Mouse (Mus musculus): ENCODE measurements around the gene Syngr2.
"Not testable (repeated sequence)": the region's sequence is repeated elsewhere in the genome, so short reads cannot be mapped to it uniquely, and the experiment has no call there.

Gene Syngr2

DNA sequence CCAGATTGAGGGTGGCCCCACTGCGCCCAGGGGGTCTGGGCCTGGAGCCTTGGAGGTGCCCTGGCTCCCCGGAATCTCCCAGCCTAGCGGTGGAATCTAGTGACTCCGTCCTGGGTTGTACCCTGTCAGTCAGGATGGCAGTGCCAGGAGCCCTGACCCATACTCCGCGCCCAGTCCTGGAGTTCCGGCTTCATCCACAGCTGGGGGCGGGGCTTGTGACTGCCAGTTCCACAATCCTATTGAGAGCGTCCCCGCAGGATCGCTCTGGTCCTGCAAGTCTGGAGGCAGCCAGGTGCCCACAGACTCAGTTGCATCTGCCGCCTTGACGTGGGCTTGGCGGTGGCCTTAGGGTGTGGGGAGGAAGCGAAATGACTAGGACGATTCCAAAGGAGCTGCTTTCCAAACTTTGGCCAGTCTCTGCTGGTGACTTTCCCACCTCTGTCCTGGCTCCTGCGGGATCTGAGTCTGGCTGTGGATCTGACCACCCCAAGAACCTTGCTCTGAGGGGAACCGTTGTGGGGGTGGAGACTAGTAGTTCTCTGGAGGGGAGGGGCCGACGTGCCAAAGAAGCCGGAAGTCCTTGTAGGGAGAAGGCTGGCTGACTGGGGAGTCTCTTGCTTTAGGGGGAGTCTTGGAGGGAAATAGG, 1.1 kb downstream of the Syngr2 start:
- peak; percentile 59 to 70 for DNase-seq (ENCODE audit: low spot score in 2 of 2)

DNA sequence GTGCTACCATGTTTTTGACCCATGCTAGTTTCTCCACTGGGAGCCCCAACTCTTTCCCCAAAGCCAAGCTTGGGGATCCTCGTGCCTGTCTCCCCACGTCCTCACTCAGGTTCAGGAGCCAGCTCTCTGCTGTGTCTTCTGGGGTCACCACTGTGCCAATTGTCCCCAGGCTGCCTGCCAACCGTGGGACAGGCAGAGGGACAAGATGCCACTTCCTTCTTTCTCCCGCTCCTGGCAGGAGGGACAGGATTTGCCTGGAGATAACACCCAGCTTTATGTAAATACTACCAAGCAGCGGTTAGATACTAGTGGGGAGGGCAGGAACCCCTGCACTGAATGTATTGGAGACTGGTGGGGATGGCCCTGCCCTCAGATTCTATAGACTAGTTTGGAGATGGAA, 4.4 kb downstream of the Syngr2 start:
- no peak for DNase-seq (ENCODE audit: low spot score in 2 of 2)

DNA sequence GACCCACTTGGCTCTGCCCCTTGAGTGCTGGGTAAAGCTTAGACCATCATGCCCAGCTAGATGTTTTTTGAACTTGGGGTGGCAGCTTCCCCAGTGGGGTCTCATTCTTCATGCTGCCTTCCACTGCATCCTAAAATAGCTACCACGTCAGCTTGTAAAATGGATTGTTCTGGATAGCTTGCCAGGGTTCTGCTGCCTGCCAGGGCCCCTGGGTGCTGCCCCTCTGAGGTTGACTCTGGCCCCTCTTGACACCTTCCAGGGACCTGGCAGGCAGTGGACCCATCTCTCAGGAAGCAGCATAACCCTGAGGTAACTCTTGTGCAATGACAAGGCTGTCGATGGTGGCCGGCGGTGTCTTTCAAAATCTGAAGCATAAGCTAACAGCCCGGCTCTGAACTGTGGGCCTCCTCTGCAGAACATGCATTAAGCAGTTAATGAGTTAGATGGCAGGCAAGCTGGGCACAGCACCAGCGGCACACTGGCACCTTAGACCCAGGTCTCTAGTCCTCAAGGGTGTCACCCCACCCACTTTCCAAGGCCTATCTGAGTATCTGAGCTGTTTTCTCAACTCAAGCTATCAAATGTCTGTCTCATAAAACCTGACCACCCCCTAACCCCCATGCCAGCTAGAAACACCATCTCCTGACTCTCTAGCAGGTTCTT, 5.4 kb downstream of the Syngr2 start:
- no peak for DNase-seq (ENCODE audit: low spot score in 2 of 2)

DNA sequence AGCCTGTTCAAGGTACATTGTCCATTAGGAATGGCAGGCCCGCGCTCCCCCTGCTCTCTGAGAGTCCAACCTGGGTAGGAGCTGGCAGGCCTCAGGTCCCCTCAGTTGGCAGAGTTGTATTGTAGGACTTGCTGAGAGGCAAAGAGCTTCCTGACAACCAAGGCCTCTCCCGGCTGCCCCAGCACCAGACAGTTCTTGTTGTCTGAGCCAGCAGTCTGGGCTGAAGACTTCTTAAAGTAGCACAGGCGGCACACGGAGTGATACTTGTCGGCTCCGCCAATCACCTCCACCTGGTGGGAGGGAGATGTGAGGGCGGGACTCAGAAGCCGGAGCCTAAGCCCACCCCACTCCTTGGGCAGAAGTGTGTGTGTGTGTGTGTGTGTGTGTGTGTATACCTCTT, 6.4 kb downstream of the Syngr2 start:
- not testable (repeated sequence) for DNase-seq (ENCODE audit: low spot score in 2 of 2)

DNA sequence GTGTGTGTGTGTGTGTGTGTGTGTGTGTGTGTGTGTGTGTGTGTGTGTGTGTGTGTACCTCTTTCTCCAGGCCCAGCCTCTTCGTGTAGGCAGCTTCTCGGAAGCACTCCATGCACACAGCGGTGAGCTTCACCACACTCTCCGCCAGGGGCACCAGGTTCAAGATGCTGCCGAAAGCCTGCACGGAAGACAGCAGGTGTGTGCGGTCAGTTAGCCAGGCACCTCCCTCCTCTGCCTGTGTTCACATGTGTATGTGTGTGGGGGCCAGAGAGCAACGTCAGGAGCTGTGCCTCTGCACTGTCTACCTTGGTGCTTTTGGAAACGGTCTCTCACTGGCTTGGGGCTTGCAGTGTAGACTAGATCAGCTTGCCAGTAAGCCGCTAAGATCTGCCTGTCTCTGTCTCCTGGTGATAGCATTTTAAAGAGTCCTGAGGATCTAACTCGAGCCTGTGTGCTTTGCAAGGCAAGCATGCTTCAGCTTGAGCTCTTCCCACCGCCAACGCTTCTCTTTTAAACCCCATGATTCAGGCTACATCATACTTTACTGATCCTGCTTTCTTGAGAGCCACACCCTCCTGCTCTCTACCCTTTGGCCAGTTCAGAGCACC, 7.0 kb downstream of the Syngr2 start:
- DNase-seq (ENCODE audit: low spot score in 2 of 2) = no peak

DNA sequence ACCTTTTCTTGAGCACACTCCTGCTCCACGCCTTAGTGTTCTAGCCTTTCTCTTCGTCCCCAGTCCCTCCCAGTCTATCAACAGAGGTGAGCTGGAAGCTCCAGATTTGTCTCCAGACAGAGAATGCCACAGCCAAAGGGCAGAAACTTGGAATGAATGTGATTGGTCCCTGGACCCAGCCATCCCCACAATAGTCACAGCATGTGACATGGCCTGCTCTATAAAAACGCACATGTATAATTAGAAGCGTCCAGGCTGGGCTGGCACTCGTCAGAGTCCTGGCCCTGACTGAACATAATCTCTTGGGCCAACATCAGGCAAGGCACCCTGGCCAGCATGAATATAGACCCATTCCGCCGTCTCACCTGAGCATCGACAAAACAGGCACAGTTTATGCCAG, 9.6 kb downstream of the Syngr2 start:
- DNase-seq (ENCODE audit: low spot score in 2 of 2) = no peak

DNA sequence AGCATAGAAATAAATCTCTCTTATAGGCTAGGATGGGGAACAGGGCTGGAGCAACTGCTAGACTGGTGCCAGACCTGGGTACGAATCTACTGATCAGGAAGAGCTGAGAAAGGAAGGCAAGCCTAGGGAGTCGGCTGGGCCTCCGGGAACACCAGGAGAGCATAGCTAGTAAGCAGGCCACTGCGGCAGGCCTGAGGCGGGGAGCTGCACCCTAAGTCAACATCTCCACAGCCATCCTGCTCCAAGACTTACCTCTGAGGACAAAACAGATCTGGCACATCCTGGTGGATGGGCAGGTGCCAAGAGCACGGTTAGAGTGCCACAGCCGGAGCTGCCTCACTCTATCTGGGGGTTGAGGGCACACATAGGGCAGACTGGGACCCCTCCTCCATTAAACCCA, 10.7 kb downstream of the Syngr2 start:
- no peak for DNase-seq (ENCODE audit: low spot score in 2 of 2)

DNA sequence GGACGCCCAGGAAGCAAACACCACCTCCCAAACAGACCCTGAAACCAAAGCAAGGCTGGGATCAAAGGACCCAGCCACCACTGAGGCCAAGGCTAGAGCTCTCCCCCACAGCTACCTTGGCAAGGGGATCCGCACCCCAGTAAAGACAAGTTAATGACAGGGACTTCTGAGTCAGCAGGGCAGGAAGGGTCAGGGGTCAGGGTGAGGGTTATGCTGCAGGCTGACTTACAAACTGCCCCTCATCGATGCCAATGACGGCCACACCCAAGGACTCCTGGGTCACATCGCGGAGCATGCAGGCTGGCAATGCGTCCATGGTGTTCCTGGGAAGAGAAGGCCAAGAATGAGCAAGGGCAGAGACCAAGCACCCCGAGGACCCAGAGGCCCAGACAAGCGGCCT, 12.4 kb downstream of the Syngr2 start:
- DNase-seq (ENCODE audit: low spot score in 2 of 2) = no peak

DNA sequence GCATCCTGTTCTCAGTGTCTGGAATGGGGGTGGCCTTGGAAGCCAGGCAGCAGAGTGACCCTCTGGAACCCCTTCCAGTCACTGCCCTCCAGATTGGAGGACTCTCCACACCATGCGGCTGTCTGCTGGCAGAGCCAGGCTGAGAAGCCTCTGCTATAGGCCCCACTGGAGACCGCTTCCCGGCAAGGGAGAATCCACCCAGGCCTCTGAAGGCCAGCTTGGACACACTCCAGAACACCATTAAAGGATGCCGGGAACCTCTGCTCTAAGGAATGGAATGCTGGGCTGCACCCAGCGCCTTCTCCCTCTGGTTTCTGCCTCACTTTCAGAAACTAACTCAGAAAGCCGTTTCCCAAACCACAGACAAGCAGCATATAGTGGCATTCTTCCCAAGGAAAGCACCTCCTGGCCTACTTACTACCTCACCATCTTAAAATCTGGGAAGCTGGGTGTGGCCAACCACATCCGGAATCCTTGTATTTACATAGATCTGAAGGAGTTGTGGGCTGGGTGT, 13.3 kb downstream of the Syngr2 start:
- no peak for DNase-seq (ENCODE audit: low spot score in 2 of 2)

DNA sequence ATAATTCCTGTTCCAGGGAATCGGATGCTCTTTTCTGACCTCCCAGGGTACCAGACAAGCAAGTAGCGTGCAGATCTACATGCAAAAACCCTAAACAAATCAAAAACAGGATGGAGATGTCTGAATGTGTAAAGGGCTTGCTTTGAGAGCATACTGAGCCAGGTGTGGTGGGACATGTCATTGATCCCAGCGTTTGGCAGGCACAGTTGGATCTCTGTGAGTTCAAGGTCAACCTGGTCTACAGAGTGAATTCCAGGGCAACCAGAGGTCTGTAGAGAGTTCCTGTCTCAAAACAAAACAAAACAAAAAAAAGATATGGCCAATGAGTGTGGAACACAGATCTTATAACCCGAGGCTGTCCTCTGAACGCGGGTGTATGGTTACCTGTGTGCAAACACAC, 13.9 kb downstream of the Syngr2 start:
- DNase-seq (ENCODE audit: low spot score in 2 of 2) = no peak

DNA sequence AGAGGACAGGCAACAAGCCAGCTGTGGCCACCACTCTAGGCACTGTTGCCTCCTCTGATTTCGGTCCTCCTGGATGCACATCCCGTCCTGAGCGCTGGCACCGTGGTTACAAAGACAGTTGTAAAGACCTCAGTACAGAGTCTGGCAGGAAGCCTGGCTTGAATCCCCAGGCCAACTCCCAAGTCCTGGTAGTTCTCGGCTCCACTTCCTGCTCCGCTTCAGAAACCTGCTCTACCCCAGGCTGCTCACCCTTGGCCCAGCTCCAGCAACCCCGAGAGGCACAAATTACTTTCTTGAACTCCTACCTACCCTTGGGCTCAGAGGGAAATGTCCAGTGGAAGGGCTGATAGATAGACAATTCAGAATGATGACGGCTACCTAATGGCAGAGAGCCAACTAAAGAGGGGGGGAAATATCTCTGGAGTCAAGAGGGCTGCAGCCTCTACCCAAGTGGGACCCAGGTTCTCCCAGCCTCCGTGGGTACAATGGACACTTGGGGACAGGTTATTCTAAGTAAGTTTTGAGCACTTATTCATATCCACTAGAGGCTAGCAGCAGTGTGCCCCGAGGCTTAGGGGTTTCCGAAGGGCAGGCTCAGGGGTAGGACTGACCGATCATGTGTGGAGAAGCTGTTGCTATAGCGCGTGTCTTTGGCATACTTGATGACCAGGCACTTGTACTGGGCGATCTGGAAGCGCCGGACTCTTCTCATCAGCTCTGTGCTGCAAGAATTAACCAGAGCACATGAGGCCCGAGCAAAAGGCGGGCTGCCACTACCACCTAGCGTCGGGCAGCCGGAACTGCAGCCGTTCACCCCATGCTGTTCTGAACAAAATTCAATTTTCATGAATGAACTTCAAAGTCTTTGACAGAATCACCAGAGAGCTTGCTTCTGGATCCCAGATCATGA, 14.8 kb downstream of the Syngr2 start:
- peak; percentile 62 to 83 for DNase-seq (ENCODE audit: low spot score in 2 of 2)

DNA sequence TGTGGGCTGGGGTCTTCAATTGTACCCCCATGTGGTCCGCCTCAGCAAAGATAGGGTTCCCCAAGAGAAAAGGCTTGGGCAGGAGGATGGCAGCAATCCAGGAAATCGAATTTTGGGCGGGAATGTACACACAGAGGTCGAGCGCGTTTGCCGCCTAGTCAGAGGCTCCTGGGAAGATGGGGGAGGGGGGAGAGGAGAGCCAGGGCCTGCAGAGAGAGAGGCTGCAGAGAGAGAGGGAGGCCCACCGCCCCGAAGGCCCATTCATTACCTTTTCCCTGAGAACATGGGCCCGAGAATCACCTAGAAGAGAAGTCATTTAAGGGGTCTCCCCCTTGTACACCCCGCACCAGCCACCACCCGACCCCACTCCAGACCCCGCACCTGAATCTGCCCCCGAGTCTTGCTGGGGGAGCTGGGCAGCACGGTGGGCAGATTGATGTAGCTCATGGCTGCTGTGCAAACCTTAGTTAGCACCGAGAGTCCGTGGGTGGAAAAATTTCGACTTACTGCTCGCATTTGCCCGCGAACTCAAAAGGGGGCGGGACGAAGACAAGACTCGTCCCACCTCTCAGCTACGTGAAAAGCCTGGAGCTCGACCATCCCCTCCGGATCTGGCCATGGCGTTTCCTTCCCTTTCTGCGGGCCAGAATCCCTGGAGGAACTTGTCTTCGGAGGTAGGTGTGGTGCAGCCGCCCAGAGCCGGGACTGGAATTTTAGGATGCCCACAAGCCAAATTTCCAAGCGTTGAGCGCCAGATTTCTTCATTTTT, 16.0 kb downstream of the Syngr2 start, which contains the start of the genes Afmid and Tk1:
Gene Afmid, plus strand, starts transcription at position 592 of the 769 bp plus-strand sequence.
Gene Tk1, minus strand, starts transcription at position 760 of the 769 bp plus-strand sequence.
- DNase-seq (ENCODE audit: low spot score in 2 of 2) = peak in 1 of 2 experiments; percentile 60

DNA sequence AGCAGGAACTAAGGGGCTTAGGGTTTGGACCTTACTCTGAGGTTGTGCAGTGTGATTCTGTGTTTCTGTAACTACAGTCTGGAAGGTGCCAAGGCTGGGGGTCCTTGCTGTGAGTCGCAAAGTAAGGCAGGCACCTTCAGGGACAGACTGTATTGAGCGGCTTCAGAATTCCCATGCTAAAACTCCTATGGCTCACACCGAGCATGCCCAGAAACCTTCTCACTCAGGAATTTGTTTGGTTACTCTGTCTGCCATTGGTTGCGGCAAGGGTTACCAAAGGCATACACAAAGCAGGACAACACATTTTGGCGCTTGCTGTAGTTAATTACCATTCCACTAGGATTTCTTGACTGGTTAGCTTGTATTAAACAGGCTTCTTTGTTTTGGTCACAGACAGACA, 16.7 kb downstream of the Syngr2 start:
- no peak for DNase-seq (ENCODE audit: low spot score in 2 of 2)

DNA sequence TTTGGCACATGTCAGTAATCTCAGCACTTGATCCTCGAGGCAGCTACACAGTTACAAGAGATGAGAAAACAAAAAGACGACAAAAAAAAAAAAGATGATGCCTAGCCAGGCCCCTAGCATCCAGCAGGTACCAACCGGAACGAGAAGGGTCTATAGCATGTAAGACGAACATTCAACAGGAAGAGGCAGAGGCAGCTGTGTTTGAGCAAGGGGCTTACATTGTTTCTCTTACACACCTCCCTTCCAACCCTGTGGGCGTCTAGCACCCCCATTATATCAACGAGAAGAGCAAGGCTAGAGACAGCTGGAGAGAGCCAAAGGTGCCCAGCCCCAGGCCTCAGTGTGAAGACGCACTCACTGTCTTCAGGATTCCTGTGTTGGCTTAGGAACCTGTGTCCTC, 17.4 kb downstream of the Syngr2 start:
- no peak for DNase-seq (ENCODE audit: low spot score in 2 of 2)

DNA sequence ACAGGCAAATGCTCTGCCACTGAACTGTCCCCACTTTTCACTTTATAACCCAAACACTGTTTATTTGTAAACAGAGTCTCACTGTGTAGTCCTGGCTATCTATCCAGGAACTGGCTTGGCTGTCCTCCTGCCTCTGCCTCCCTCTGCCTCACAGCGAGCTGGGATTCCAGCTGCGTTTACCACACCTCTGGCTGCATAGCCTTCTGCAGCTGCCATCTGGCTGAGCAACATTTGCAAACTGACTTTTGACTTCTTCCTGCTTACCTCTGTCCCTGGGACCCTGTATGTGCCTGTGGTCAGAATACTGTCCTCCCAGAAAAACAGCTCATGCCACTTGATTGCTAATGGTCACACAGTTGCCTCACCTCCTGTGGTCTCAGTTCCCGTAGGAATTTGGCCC, 17.9 kb downstream of the Syngr2 start:
- DNase-seq (ENCODE audit: low spot score in 2 of 2) = no peak

DNA sequence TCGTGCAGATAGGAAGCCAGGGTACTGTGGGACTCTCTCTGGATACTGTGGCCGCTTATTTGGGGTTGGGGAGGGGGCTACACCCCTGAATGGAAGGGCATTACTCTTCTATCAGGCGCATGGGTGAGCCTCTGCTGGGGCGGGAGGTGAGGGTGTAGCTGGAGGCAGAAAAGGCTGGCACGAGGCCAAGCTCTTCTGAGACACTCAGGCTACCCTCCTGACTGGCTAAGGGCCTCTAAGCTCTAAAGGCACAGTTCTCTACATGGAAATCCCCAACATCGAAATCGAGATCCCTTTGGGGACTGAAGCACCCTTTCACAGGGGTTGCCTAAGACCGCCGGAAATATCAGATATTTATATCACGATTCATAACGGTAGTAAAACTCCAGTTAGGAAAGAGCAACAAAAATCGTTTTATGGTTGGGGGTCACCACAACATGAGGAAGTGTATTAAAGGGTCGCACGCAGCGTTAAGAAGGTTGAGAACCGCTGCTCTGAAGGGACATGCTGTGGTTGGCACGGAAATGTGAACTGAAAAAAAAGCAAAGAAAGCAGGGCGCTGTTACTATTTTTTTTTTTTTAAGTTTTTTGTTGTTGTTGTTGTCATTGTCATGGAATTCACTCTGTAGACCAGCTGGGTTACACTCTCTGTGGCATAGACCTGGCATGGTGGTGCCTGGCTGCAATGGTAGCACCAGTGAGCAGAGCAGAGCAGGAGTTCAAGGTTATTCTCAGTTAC, 18.9 kb downstream of the Syngr2 start:
- DNase-seq (ENCODE audit: low spot score in 2 of 2) = no peak

DNA sequence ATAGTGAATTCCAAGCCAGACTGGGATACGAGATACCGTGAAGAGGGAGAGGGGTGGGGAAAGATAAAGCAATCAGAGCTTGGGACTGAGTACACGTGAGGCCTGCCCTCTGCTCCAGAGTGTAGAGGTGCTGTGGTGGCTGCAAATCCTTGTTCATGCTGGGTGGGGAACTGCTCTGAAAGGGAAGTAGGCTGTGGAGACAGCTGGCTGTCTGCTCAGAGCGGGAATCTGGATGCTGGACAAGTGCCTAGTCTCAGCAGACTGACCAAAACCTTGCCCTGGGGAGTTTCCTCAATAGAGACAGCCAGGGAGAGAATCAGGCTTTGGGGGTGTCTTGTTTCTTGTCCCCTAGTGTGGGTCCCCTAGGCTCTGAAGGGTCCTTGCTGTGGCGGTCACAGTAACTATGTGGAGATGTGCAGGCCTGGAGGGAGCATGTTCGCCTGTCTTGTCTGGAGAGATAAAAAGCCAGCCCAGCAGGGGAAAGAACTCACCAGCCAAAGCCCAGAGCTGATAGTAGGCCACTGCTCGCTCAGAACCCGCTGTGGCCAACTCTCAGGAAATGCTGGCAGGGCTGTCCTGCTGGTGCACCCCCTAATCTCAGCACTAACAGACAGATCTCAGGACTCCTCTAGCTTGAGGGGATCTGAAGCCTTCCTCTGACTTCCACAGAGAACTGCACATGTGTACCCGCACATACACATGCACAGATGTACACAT, 19.6 kb downstream of the Syngr2 start:
- DNase-seq (ENCODE audit: low spot score in 2 of 2) = peak in 1 of 2 experiments; percentile 54

DNA sequence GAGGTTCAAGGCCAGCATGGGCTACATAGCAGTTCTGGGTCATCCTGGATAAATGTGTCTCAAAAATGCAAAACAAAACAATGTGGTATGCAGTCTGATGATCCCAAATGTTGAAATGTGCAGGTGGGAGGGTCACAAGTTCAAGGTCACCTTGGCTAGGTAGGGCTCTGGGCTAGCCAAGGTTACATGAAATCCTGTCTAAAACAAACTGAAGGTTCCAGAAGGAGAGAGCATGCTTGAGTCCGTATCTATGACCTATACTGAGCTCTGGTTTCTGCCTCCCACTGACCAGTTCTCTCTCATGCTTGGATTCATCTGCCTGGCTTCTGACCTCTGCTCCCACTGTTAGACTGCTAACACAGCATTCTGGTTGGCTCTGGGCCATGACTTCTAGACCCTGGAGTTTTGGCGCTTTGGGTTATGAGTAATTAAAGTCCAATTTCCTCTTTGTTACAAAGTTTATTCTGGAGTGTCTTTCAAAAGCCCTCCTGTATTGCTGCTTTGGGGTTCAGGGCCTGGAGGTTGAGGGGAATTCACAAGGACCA, 20.3 kb downstream of the Syngr2 start:
- DNase-seq (ENCODE audit: low spot score in 2 of 2) = no peak

DNA sequence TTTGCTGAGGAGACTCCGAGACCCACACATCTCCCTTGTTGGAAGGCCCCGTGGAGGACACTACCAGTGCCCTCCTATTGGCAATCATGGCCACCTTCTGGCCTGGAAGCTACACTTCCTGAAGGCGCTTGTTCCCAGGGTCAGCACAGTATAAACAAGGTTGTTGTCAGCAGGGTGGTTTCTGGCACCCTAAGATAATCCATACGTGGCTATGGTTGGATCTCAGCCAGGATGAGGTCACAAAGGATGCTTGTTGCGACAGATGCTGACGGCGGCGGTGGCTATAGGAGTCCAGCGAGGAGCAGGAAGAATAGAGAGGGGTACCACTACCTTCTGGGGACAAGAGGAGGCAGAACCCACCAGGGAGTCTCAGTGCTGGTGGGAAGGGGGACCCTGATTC, 20.9 kb downstream of the Syngr2 start:
- DNase-seq (ENCODE audit: low spot score in 2 of 2) = no peak

All from cerebellum, postnatal 4 days (tissue).